Mouse (Mus musculus): Measurements from ENCODE around the gene Pcbp3.

- TF ChIP-seq CTCF (IDR thresholded peaks at IDR 0.05; ENCODE audit: low read depth, low read length) (no peak), POLR2A (IDR thresholded peaks at IDR 0.05; ENCODE audit: extremely low read depth, insufficient read depth, low read length) (no peak)
These were observed 160.4 kb downstream of the Pcbp3 start for GRCm38 (mm10) chr10:76801237-76801641.
